Mouse (Mus musculus) embryonic stem cell, embryonic (primary cell): Measurements from ENCODE around the gene Rtl8b.
"Not testable (repeated sequence)": the region's sequence is repeated elsewhere in the genome, so short reads cannot be mapped to it uniquely, and the experiment has no call there.

Experiments
- CTCF ChIA-PET, 4 experiments: fragments of 300-600 bp in 2 of 4; fragments of 350-600 bp in 2 of 4; sonication (Branson Sonifier 250); formaldehyde crosslinking; loops; one replicate each; lab custom pipeline; 2022; ENCODE audit warnings: inconsistent platforms in 2 of 4; lab: Charles Lee
- POLR2A ChIA-PET, 4 experiments: fragments of 300-600 bp in 2 of 4; fragments of 350-600 bp in 2 of 4; sonication (Branson Sonifier 250); formaldehyde crosslinking; loops; one replicate each; lab custom pipeline; 2022; ENCODE audit warnings: antibody characterized with exemption in 4 of 4, inconsistent platforms in 1 of 4; lab: Charles Lee

Rtl8b gene

DNA sequence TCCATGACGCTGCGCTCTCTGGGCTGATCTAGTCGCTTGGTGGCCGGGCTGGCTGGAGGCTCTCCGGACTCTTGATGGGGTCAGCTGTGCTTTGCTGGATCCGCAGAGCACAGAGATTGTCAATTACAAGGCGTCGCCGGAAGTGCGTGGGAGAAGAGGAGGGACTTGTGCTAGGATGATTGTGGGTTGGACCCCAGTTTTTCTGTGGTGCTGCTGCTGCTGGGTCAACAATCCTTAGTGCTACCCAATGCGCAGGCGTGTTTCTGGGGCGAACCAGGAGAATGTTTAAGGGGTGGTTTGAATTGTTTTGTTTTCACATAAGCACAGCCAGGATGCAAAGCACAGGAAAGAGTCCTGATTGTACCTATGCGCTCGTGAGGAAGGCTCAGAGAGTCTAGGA lies at the start of gene Rtl8b:
Rtl8b (minus strand) TSS at position 115 of the 400 bp plus-strand sequence.
- ChIA-PET POLR2A (no interaction called here), CTCF (no interaction called here)

DNA sequence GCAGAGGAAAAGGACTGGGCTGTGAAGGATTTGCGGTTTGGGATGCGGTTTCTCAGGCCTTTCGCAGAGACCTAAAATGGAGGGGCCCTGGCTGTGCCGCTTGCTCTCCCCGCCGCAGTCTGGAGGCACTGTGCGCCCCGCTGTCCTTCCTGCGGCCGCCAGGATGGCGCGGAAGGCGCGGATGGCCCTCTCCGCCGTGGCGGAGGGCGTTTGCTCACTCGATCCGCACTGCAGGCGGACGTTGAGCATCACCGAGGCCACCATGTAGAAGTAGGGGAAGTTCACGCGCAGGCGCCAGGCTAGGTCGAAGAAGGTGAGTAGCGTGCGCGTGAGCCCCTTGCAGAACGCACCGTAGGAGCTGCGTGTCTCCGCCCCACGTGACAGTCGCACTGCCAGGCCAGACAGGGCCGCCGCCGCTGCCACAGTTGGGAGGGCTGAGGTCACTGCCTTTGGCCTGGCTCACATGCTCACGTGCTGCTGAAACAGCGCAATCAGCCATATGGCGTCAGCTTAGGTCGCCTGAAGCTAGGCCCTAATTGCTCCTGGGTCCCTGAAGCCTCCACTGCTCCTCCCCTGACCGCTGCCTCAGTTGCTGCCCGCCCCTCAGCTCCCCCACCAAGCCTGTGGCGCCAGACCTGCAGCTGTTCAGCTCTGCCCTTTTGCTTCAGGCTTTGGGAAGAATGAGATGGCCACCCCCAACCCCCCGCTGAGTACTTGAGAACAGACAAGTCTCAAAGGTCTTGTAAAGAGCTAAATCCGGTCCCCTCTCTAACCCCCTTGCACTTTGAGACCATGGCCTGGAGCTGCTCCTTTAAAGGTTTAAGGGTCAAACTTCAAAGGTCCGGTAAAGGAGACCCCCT lies 46.3 kb upstream of the Rtl8b start:
- ChIA-PET POLR2A (no interaction called here), CTCF (no interaction called here)

DNA sequence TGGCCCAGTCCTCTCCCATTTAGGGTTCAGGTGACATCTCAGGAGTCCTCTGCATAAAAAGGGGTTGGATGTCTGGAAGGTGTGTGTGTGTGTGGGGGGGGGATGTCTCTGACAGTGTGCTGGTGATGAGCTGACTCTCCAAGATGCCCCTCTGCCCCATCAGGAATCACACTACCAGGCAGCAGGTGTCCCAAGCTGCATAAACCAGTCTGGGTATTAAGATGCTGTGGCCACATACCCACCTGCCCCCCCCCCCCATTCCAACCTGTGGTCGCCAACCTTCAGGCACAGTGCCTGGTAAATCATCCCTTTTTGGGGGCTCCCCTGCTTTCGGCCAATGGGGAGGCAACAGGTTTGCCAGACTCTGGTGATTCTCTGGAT lies 45.7 kb upstream of the Rtl8b start:
- ChIA-PET CTCF (no interaction called here), POLR2A (no interaction called here)

DNA sequence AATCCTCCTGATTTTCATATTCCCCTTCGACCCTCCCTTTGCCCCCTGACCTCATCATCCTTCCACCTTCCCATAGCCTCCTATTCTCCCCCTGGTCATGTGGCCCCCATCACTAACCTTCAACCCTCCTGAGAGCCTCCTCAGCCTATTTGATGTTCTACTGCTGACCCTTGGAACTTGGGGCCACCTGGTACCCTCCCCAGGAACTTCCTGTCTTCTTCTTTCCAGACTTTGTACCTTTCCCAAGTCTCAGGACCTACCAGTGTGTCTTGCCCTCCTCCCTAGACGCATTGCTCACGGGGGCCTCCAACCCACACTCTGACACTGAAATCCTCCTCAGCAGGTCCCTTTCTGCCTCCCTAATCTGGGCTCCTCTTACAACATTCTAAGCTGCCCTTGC lies 32.5 kb upstream of the Rtl8b start:
- CTCF ChIA-PET = no interaction called here
- POLR2A ChIA-PET = no interaction called here

DNA sequence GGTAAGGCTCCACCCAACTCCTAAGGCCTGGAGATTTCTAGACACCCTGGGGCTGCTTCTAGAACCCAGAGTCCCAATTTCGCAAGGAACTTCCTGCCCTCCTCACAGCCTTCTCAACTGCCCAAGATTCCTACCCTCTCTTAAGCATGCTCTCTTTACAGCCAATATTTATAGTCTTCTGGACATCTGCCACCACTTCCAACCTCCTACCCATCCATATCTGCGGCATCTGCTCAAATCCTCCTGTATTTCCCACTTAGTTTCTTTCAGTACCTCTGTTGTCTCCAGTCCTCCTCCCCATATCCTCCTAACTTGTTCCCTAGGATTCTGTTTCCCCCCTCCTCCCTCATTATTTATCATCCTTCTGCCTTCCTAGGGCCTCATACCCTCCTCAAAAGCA lies 29.0 kb upstream of the Rtl8b start:
- POLR2A ChIA-PET = no interaction called here

DNA sequence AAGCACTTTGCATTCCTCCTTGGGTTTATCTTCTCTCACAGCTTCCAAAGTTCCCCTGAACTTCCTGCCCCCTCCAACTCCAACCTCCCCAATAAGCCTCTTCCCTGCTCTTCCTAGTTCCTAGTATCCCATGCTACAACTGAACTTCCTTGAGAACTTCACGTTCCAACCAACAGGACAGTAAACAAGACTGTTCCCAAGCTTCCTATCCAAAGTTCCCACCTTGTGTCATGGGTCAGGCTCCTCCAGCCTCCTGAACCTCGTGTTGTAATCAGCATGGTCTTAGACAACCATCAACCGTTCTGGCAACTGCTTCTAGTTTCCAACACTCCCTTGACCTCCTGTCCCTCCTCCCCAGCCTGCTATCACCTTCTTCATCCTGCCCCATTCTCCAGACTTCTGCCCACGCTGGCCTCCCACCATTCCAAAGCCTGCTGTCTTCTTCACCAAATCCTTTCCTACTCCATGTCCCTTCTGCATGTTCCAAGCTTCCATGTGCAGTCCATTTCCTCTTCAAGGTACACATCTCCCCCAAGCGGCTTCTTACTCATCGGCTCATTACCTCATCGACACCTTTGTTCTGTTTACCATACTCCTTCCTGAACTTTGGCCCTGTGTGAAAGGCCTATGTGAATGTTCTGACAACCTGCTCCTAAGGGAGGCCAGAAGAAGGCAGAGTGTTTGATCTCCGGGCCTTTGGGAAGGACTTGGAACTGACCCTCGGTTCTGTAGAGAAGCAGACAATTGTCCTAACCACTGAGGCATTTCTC lies 24.0 kb upstream of the Rtl8b start:
- CTCF ChIA-PET = no interaction called here
- POLR2A ChIA-PET = no interaction called here

More for the DNA sequence above, 29.0 kb upstream of the Rtl8b start:
- CTCF ChIA-PET = no interaction called here

DNA sequence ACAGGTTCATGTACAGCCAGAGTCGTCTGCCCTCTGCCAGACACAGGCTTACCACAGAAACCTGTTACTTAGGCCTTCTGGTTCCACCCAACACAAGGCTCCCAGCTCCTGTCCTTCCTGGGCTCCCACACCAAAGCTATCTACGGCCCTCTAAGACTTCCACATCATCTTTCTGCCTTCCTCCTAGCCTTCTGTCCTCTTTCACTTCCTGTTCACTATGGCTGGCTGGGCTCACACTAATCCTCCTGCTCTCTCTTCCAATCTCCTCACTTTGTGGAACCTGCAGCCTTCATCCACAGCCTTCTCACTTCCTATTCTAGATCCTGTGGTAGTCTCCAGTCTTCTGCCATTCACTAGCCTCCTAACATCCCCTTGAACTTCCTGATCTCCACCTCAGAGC lies 22.9 kb upstream of the Rtl8b start:
- CTCF ChIA-PET = no interaction called here
- POLR2A ChIA-PET = no interaction called here

DNA sequence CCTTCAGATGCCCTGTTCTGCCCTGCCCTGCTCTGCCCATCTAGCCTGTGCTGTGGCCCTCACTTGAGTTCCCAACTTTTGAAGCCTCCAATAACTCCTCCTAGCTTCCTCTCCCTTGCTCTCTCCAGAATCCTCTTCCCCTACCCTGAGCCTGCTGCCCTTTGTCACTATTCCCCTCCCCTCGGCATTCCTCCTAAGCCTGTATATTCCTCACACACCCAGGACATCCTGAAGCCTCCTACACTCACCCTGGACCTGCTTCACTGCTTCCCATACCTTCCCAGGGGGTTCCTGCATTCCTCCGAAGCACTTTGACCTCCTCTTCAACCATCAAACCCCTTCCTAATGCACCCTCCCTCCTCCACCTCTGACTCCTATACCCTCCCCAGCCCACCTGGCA lies 21.9 kb upstream of the Rtl8b start:
- POLR2A ChIA-PET = no interaction called here
- CTCF ChIA-PET = no interaction called here

DNA sequence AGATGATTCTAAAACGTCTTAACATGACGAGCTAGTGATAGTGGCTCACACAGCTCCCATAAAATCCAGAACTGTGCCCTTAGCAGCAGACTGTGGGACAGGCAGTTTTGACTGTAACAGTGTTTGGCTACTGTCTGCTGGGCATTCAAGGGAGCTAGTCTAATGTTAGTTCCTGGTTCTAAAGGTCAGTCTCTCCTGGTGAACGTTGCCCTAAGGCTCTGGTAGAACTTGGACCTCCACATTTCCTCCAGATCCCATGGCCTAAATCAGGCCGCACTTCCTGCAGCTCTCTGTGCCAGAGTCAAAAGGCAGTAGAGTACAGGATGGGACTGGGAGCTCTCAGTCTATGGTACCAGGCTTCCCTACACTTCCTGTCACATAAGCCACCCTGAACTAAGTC lies 14.5 kb upstream of the Rtl8b start:
- CTCF ChIA-PET, POLR2A ChIA-PET: not testable (repeated sequence)

DNA sequence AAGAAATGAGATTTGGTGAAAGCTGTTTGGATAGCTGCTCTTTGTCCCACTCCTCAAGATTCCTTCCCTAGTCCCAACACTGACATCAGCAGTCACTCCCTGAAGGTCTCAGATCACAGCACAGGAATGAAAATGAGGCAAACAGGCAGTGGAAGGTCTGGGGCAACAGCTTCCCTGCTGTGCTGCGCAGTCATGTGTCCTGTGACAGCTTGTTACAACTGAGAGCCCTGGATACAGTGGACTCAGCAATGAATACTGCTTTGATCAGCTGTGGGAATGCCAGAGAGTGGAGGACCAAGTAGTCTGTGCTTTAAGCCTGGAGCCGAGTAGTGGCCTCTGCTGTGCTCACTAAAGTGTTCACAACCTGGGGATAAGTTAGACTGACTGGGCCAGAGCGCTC lies 12.4 kb upstream of the Rtl8b start:
- POLR2A ChIA-PET, CTCF ChIA-PET: not testable (repeated sequence)

DNA sequence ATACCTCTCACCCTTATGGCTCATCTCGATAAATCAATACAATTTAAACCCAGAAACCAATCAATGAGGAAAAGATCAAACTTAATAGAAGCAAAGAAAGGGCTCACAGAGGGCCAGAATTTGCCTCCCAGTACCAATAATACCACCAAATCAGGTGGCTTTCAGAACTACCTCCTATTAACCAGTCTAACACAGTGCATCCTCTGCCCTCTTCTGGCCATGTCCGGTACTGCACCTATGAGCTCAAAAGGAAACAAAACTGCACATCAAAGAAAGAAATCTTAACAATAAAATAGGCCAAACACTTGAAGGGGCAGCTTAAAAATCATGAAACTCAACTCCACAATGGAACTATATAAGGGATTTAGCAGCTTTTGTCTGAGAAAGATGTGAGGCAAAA lies 6.7 kb upstream of the Rtl8b start:
- POLR2A ChIA-PET = not testable (repeated sequence)
- CTCF ChIA-PET = interaction anchor here in 2 of 4 experiments (0.6 to 1.6 kb wide), 3 partner anchors 69 to 276 kb away, joined by 3 read pairs; partner anchors contain the start of gene Rtl8c (in 1 of the 2)

DNA sequence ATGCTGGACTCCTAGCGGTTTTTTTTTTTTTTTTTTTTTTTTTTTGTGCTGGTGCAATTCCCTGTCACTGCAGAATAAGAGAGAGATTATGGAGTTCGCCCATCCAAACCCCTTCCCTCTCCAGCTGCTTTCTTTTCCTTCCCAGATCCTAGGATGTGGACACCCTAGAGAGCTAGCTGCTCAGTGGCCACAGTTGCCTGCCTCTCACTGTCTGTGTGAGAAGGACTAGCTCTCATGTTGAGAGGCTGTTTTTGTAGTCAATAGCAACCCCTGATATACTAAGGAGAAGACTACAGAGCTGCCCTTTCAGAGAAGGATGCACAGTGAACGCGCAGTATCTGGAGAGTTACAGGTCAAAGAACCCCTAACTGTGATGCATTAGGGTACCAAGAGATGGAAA lies 488 bp upstream of the Rtl8b start:
- CTCF ChIA-PET, POLR2A ChIA-PET: not testable (repeated sequence)

DNA sequence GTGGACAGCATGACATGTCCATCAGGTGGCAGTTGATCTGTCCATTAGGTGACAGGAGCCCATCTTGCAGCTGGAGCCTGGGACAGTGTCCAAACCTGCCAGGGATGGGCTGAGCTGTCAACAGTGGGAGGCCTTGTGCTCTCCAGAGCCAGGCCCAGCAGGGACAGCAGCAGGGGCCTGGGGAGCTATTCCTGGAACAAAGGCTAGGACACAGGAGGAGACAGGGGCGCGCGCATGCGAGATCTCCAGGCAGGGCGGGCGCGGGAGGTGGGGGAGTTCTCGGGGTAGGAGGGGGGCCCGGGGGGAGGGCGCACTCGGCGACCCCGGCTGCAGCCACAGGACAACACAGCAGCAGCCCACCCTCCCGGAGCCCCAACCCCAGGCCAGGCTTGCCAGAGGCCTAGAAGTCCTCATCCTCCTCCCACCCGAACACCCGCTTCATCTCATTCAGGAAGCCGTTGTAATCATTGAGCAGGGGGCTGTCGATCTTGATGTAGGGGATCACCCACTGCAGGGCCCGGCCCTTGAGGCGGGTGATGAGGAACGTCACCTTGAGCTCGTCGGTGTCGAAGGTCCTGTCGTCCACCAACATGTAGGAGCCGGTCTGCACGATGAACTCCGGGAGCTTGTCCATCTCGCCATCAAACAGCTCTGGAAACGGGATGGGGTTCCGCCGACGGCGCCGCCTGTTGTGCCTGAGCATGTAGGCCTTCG lies 494 bp downstream of the Rtl8b start:
- POLR2A ChIA-PET, CTCF ChIA-PET: not testable (repeated sequence)

DNA sequence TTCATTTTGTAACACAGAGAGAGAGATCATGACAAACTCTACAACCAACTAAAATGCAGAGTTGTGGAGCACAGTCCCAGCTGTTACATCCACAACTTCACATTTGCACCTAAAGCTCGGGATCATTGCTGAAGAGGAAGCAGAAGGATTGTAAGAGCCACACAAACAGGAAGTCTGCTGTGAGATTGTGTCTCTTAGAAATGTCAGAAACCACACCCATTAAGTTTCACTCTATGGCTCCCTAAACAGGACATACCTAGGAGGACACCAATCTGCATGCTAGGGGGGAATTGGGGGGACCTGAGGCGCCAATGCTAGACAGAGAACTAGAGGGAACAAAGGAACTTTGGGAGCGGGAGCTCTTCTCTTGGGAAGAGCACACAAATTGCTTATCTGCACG lies 17.3 kb downstream of the Rtl8b start:
- POLR2A ChIA-PET, CTCF ChIA-PET: not testable (repeated sequence)

DNA sequence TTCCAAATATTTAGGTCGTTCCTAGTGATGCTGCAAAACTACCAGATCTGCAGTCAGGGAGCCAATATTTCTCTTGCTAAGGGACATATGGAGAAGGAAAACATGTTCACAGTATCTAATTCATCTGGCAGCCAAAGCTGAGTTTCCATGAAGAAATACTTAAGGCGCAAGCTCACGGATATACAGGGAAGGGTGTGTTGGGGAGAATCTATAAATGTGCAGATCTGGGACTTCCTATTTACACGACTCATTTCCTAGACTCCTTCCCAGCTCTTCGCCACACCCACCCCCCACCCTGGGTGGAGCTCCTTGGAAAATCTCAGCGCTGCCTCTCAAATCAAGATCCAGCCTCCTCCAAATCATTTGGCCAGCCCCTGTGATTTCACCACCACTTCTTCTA lies 24.3 kb downstream of the Rtl8b start:
- POLR2A ChIA-PET = no interaction called here
- CTCF ChIA-PET = no interaction called here

DNA sequence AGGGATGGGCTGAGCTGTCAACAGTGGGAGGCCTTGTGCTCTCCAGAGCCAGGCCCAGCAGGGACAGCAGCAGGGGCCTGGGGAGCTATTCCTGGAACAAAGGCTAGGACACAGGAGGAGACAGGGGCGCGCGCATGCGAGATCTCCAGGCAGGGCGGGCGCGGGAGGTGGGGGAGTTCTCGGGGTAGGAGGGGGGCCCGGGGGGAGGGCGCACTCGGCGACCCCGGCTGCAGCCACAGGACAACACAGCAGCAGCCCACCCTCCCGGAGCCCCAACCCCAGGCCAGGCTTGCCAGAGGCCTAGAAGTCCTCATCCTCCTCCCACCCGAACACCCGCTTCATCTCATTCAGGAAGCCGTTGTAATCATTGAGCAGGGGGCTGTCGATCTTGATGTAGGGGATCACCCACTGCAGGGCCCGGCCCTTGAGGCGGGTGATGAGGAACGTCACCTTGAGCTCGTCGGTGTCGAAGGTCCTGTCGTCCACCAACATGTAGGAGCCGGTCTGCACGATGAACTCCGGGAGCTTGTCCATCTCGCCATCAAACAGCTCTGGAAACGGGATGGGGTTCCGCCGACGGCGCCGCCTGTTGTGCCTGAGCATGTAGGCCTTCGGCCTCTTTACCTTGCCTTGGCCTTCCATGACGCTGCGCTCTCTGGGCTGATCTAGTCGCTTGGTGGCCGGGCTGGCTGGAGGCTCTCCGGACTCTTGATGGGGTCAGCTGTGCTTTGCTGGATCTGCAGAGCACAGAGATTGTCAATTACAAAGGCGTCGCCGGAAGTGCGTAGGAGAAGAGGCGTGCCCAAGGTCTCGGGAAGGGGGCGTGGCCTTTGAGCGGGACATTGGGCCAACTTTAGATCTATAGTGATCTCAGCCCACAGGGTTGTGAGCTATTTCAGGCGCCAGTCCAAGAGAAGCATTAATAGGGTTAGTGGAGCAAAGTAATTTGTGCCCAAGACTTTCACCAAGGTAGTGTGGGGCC lies 26.9 kb downstream of the Rtl8b start, which contains the start of gene Rtl8a:
Rtl8a (minus strand) TSS at position 703 of the 982 bp plus-strand sequence.
- POLR2A ChIA-PET, CTCF ChIA-PET: not testable (repeated sequence)

DNA sequence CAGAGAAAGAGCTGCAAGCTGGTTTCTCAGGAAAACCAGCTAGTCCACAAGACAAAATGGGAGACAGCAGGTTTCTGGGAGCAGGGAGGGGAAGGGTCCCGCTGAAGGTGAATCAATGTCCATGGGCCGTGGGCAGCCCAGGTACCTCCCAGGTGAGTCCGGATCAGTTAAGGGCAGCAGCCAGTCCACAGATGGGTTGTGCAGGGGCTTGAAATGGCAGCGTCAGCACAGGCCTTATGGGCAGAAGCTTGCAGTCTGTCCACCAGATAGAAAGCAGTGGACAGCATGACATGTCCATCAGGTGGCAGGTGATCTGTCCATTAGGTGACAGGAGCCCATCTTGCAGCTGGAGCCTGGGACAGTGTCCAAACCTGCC lies 27.6 kb downstream of the Rtl8b start:
- POLR2A ChIA-PET, CTCF ChIA-PET: not testable (repeated sequence)

DNA sequence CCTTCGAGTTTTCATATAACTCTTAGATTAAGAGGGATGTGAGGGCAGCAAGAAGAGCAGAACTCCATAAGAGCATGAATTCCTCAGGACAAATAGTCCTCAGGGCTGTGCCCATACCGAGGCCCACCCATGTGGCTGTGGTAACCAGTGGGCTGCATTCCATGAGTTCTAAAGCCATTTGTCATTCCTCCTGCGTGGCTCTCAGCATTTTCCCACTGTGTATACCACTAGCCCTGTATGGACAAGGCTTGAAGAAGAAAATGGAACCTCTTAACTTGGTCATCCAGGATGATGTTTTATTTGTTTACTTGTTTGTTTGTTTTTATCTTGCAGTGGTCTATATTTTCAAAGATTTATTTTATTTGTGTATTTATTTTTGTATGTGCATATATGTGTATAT lies 32.1 kb downstream of the Rtl8b start:
- CTCF ChIA-PET, POLR2A ChIA-PET: not testable (repeated sequence)
